Mouse (Mus musculus) testis, adult 2 months (tissue): Measurements from ENCODE around the gene Fbln7.

Experiments used
- CTCF ChIP-seq: fragments of 200-500 bp; IDR thresholded peaks from 2 replicates; pipeline ENCODE4 v1.5.1; 2012; ENCODE audit warnings: low read depth, mild to moderate bottlenecking, inconsistent platforms, low read length, moderate library complexity; ENCODE audit not compliant: control insufficient read depth, insufficient read depth, insufficient replicate concordance
- POLR2A ChIP-seq: fragments of 200-500 bp; IDR thresholded peaks from 2 replicates; pipeline ENCODE4 v1.6.1; 2012; ENCODE audit warnings: low read depth, mild to moderate bottlenecking, inconsistent platforms, low read length, moderate library complexity; ENCODE audit not compliant: control insufficient read depth

DNA sequence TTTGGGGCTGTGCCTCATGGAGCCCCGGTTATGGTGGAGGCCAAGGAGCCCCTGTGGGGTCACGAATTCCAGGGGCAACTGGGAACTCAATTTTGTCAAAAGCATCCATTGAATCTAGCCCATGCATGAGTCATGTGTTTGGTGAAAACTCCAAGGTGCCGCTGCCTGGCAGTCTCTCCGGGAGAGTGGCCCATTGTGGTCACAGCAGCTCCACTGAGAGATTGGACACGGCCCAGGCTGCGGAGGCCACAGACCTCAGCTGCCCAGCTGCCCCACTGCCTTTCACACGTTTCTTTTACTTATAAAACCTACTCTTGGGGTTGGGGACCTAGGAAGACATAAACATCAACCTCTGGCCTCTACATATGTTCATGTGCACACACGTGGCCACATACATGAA lies 12.7 kb downstream of the Fbln7 start:
- TF ChIP-seq POLR2A (no peak), CTCF (no peak)
